Mouse (Mus musculus): ENCODE results near the gene Oser1. TPM values are rescaled to one million over a fixed set of nuclear protein-coding genes. Genes with fewer than 3 reads are reported as not detected.

The Oser1 gene
- total RNA-seq (2021), result 10 to 100 TPM; 20.7 to 23.8 TPM
- long read RNA-seq, experiment 1, transcript Oser1-201 (4 exons, 1,620 nt), result major isoform, 38 of 40 reads
- long read RNA-seq, experiment 1, partial matches to known transcripts, result 1 of 40 reads
- long read RNA-seq, experiment 1, other reads (novel, unspliced or antisense), result 1 of 40 reads
- long read RNA-seq, experiment 2, transcript Oser1-201 (4 exons, 1,620 nt), result major isoform, 25 of 25 reads
- long read RNA-seq, experiment 2, partial matches to known transcripts, result 0 of 25 reads
- long read RNA-seq, experiment 2, other reads (novel, unspliced or antisense), result 0 of 25 reads

- intact Hi-C loops (cut with DNase I), result no loop called here
- H3K4me3 ChIP-seq, result no peak within 1 kb of the TSS
- TF ChIP-seq CTCF (IDR thresholded peaks at IDR 0.05), result no peak
- no peak within 1 kb of the TSS for H3K27ac ChIP-seq
- no peak for DNase-seq (ENCODE audit: extremely low spot score in 1 of 2, low spot score in 2 of 2)
Measured at GRCm38 (mm10) chr2:163424597-163424996, at the start of gene Oser1. Gene Oser1, minus strand, starts transcription at chr2:163424697.

- Histone ChIP-seq H3K4me3 (peak within 1 kb of the TSS; percentile 84), H3K27ac (peak within 1 kb of the TSS; percentile 85)
- peak; percentile 96 to 99 for DNase-seq (ENCODE audit: extremely low spot score in 1 of 2, low spot score in 2 of 2)
- intact Hi-C loops (cut with DNase I), result loop anchor here (1.0 kb wide), 1 partner anchor 53 kb away; no protein-coding TSS in a partner anchor
- peak; percentile 99 for TF ChIP-seq CTCF (IDR thresholded peaks at IDR 0.05)
Measured at GRCm38 (mm10) chr2:163472466-163472851, 48.0 kb upstream of the Oser1 start, which contains the start of gene Fitm2. Gene Fitm2, minus strand, starts transcription at chr2:163472629.

DNA sequence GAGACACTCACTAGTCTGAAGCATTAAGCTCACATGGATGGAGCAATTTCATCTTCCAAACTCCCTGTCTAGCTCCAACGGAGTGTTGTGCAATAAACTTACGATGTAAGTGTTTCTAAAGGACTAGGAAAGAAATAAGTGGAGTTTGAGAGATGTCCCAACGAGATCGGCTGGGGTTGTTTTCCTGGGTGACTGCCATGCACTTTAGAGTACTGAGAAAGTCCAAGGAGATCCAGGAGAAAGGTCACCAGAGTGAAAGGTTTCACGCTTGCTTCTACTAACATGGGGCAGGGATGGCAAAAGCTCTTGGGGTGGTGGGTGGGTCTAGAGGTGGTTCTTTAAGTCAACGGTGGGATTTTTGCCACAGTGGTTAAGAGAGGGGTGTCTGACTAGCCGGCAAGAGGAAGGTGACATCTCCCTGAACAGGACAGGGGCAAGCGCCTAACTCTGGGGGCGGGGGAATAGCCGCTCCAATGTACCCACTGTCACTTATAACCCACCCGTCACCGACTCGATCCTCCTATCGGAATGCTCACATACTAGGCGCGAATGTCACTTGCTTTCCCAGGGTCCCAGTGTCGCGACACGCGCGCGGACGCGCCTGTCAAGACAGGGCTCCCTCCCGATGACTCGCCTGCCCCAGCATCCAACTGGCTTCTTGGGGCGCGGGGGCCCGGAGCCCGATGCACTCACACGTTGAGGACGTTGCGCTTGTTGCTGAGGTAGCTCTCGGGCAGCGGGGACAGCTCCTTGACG is 47.4 kb upstream of the Oser1 start:
- DNase-seq (ENCODE audit: extremely low spot score in 1 of 2, low spot score in 2 of 2), result no peak
- no peak for TF ChIP-seq CTCF (IDR thresholded peaks at IDR 0.05)
- Histone ChIP-seq H3K27ac (peak overlapping the region; percentile 85), H3K4me3 (peak overlapping the region; percentile 84)
- intact Hi-C loops (cut with DNase I), result loop anchor here (1.0 kb wide), 1 partner anchor 53 kb away; no protein-coding TSS in a partner anchor

DNA sequence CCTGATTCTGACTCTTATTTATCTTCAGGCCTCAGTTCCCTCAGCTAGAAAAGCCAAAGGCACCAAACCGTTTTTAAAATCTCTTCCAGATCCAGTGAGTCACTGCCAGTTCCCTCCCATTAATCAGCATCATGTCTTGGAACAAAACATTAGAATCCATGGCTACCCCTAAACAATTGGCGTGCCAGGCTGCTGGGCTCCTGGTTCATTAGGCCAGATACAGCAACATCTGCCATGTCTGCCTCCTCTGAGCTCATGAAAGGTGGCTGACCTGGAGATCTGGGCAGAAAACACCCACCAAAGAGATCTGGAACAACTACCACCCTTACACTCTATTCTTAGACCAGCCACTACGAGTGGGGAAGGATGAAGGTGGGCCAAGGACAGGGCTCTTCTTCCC is 46.6 kb upstream of the Oser1 start:
- H3K4me3 ChIP-seq, result peak overlapping the region; percentile 84
- DNase-seq (ENCODE audit: extremely low spot score in 1 of 2, low spot score in 2 of 2), result no peak
- H3K27ac ChIP-seq, result no peak overlapping the region
- intact Hi-C loops (cut with DNase I), result no loop called here
- TF ChIP-seq CTCF (IDR thresholded peaks at IDR 0.05), result no peak

- Histone ChIP-seq H3K4me3 (no peak overlapping the region), H3K27ac (no peak overlapping the region)
- DNase-seq (ENCODE audit: extremely low spot score in 1 of 2, low spot score in 2 of 2), result no peak
- intact Hi-C loops (cut with DNase I), result no loop called here
- no peak for TF ChIP-seq CTCF (IDR thresholded peaks at IDR 0.05)
Measured at GRCm38 (mm10) chr2:163469711-163470110, 45.2 kb upstream of the Oser1 start.

DNA sequence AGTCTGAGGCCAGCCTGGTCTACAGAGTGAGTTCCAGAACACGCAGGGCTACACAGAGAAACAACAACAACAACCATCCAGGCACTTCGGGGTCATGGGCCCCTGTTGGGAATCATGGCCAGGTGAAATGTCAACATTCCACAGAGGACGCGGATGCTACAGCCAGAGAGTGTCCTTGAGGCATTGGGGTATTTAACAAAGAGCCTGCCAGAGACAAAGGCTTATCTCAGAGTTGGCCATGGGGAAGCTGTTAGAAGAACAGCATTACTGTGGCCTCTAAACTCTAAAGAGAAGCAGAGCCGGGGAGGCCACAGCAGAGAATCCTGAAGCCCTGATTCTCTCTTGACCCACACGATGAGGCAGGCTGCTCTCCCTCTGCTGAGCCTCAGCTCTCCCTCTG is 44.4 kb upstream of the Oser1 start:
- Histone ChIP-seq H3K27ac (no peak overlapping the region), H3K4me3 (no peak overlapping the region)
- intact Hi-C loops (cut with DNase I), result no loop called here
- no peak for TF ChIP-seq CTCF (IDR thresholded peaks at IDR 0.05)
- no peak for DNase-seq (ENCODE audit: extremely low spot score in 1 of 2, low spot score in 2 of 2)

DNA sequence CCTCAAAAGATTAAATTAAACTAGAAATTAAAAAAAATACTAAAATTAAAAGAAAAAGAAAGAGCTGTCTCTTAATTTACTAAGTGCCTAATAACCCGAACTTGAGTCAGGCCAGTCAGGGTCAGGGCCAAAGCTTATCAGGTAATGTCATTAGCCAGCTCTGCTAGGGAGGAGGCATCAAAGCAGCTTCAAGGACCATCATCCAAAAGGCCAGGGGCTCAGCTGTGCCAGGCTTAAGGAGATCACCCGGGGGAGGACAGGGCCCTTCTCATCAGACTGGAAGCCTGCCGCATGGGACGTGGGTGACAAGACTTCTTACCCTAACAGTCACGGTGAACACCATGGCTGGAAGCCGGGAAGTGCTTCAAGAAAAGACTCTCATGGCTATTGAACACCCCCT is 43.1 kb upstream of the Oser1 start:
- intact Hi-C loops (cut with DNase I), result no loop called here
- TF ChIP-seq CTCF (IDR thresholded peaks at IDR 0.05), result no peak
- H3K4me3 ChIP-seq, result no peak overlapping the region
- H3K27ac ChIP-seq, result no peak overlapping the region
- DNase-seq (ENCODE audit: extremely low spot score in 1 of 2, low spot score in 2 of 2), result no peak

- no peak overlapping the region for H3K4me3 ChIP-seq
- TF ChIP-seq CTCF (IDR thresholded peaks at IDR 0.05), result no peak
- DNase-seq (ENCODE audit: extremely low spot score in 1 of 2, low spot score in 2 of 2), result no peak
- no peak overlapping the region for H3K27ac ChIP-seq
- intact Hi-C loops (cut with DNase I), result no loop called here
Measured at GRCm38 (mm10) chr2:163466771-163467170, 42.3 kb upstream of the Oser1 start.

GRCm38 (mm10) chr2:163464562-163464961 is 40.1 kb upstream of the Oser1 start:
- H3K4me3 ChIP-seq, result no peak overlapping the region
- intact Hi-C loops (cut with DNase I), result no loop called here
- DNase-seq (ENCODE audit: extremely low spot score in 1 of 2, low spot score in 2 of 2), result no peak
- no peak for TF ChIP-seq CTCF (IDR thresholded peaks at IDR 0.05)
- H3K27ac ChIP-seq, result no peak overlapping the region

GRCm38 (mm10) chr2:163463998-163464397 is 39.5 kb upstream of the Oser1 start:
- intact Hi-C loops (cut with DNase I), result no loop called here
- no peak for DNase-seq (ENCODE audit: extremely low spot score in 1 of 2, low spot score in 2 of 2)
- H3K27ac ChIP-seq, result no peak overlapping the region
- H3K4me3 ChIP-seq, result no peak overlapping the region
- no peak for TF ChIP-seq CTCF (IDR thresholded peaks at IDR 0.05)

- no peak for DNase-seq (ENCODE audit: extremely low spot score in 1 of 2, low spot score in 2 of 2)
- no peak overlapping the region for H3K27ac ChIP-seq
- TF ChIP-seq CTCF (IDR thresholded peaks at IDR 0.05), result no peak
- intact Hi-C loops (cut with DNase I), result no loop called here
- H3K4me3 ChIP-seq, result no peak overlapping the region
Measured at GRCm38 (mm10) chr2:163463251-163463769, 38.8 kb upstream of the Oser1 start.

GRCm38 (mm10) chr2:163462801-163463200 is 38.3 kb upstream of the Oser1 start:
- no peak for TF ChIP-seq CTCF (IDR thresholded peaks at IDR 0.05)
- no peak for DNase-seq (ENCODE audit: extremely low spot score in 1 of 2, low spot score in 2 of 2)
- Histone ChIP-seq H3K27ac (no peak overlapping the region), H3K4me3 (no peak overlapping the region)
- intact Hi-C loops (cut with DNase I), result no loop called here
